Mouse (Mus musculus) MEL (cell line): ENCODE measurements around the gene Gm11549. TPM values are rescaled to one million over a fixed set of nuclear protein-coding genes. Genes with fewer than 3 reads are reported as not detected.

Source experiments
- DNase-seq: peaks from one replicate; pipeline ENCODE4 v3.0.0; 2011; ENCODE audit warnings: low read depth, low spot score
- H3K27ac ChIP-seq: 2 replicates; pipeline ENCODE4 v1.5.1; 2012; ENCODE audit warnings: low read depth, mild to moderate bottlenecking, control low read depth, low read length, moderate library complexity; ENCODE audit not compliant: control insufficient read depth
- H3K27me3 ChIP-seq, 2 experiments: fragments of 150-350 bp in 1 of 2; sonication (generic) in 1 of 2; 2 replicates each; pipeline ENCODE4 v1.6.1; 2012; ENCODE audit warnings: low read length in 2 of 2, mild to moderate bottlenecking in 2 of 2, improper control_type of control experiment in 1 of 2, moderate library complexity in 1 of 2; ENCODE audit not compliant: insufficient read depth in 2 of 2, control insufficient read depth in 1 of 2
- H3K36me3 ChIP-seq, 2 experiments: 2 replicates each; pipeline ENCODE4 v1.6.1; 2012 to 2014; ENCODE audit warnings: low read length in 2 of 2, improper control_type of control experiment in 1 of 2, inconsistent platforms in 1 of 2, mild to moderate bottlenecking in 1 of 2; ENCODE audit not compliant: insufficient read depth in 2 of 2, control insufficient read depth in 1 of 2
- H3K4me1 ChIP-seq, 2 experiments: fragments of 150-350 bp in 1 of 2; sonication (generic) in 1 of 2; 2 replicates each; pipeline ENCODE4 v1.6.1; 2012; ENCODE audit warnings: low read length in 2 of 2, improper control_type of control experiment in 1 of 2, mild to moderate bottlenecking in 1 of 2; ENCODE audit not compliant: insufficient read depth in 2 of 2, control insufficient read depth in 1 of 2
- H3K4me3 ChIP-seq, 2 experiments: fragments of 150-350 bp in 1 of 2; sonication (generic) in 1 of 2; 2 replicates each; pipeline ENCODE4 v1.5.1; 2012; ENCODE audit warnings: low read depth in 2 of 2, low read length in 2 of 2, mild to moderate bottlenecking in 2 of 2, moderate library complexity in 2 of 2, control low read depth in 1 of 2, improper control_type of control experiment in 1 of 2; ENCODE audit not compliant: control insufficient read depth in 1 of 2, insufficient read depth in 1 of 2
- H3K79me2 ChIP-seq: 2 replicates; pipeline ENCODE4 v1.6.1; 2012; ENCODE audit warnings: mild to moderate bottlenecking, low read length, moderate library complexity; ENCODE audit not compliant: control insufficient read depth, poor library complexity, insufficient read depth
- H3K9ac ChIP-seq: 2 replicates; pipeline ENCODE4 v1.6.1; 2012; ENCODE audit warnings: low read depth, mild to moderate bottlenecking, control low read depth, low read length, moderate library complexity; ENCODE audit not compliant: control insufficient read depth, poor library complexity, severe bottlenecking
- H3K9me3 ChIP-seq: fragments of 150-350 bp; sonication (generic); replicated peaks from 2 replicates; pipeline ENCODE4 v1.6.1; 2012; ENCODE audit warnings: mild to moderate bottlenecking, low read length, improper control_type of control experiment, moderate library complexity; ENCODE audit not compliant: insufficient read depth
- BHLHE40 ChIP-seq: IDR thresholded peaks from 2 replicates; pipeline ENCODE4 v1.6.1; 2012; ENCODE audit warnings: low read depth, mild to moderate bottlenecking, inconsistent platforms, low read length, improper control_type of control experiment, borderline replicate concordance
- CHD1 ChIP-seq: IDR thresholded peaks from 2 replicates; pipeline ENCODE4 v1.6.1; 2012; ENCODE audit warnings: low read depth, mild to moderate bottlenecking, inconsistent platforms, low read length, improper control_type of control experiment
- CTCF ChIP-seq, 3 experiments: IDR thresholded peaks in 2 of 3; conservative IDR thresholded peaks in 1 of 3; 2 replicates each; pipeline ENCODE4 v1.5.1; 2011 to 2012; ENCODE audit warnings: low read length in 3 of 3, low read depth in 2 of 3, mild to moderate bottlenecking in 2 of 3, improper control_type of control experiment in 1 of 3, inconsistent platforms in 1 of 3, mixed read lengths in 1 of 3, moderate library complexity in 1 of 3; ENCODE audit not compliant: control insufficient read depth in 1 of 3, insufficient read depth in 1 of 3, poor library complexity in 1 of 3, severe bottlenecking in 1 of 3
- ELF1 ChIP-seq: IDR thresholded peaks from 2 replicates; pipeline ENCODE4 v1.6.1; 2014; ENCODE audit warnings: low read depth, mild to moderate bottlenecking, inconsistent platforms, low read length, improper control_type of control experiment, moderate library complexity
- EP300 ChIP-seq, 2 experiments: IDR thresholded peaks; 2 replicates each; pipeline ENCODE4 v1.6.1; 2011; ENCODE audit warnings: improper control_type of control experiment in 2 of 2, low read length in 2 of 2, low read depth in 1 of 2, mild to moderate bottlenecking in 1 of 2
- ETS1 ChIP-seq: IDR thresholded peaks from 2 replicates; pipeline ENCODE4 v1.6.1; 2012; ENCODE audit warnings: low read depth, mild to moderate bottlenecking, inconsistent platforms, low read length, improper control_type of control experiment, moderate library complexity
- GABPA ChIP-seq: IDR thresholded peaks from 2 replicates; pipeline ENCODE4 v1.6.1; 2012; ENCODE audit warnings: low read depth, mild to moderate bottlenecking, inconsistent platforms, low read length, improper control_type of control experiment, moderate library complexity
- GATA1 ChIP-seq: IDR thresholded peaks from 2 replicates; pipeline ENCODE4 v1.6.1; 2011; ENCODE audit warnings: low read depth, low read length, improper control_type of control experiment
- JUND ChIP-seq: IDR thresholded peaks from 2 replicates; pipeline ENCODE4 v1.6.1; 2011; ENCODE audit warnings: low read depth, mild to moderate bottlenecking, improper control_type of control experiment, low read length
- KAT2A ChIP-seq: conservative IDR thresholded peaks from 2 replicates; pipeline ENCODE4 v1.6.1; 2012; ENCODE audit warnings: low read depth, low read length, improper control_type of control experiment, inconsistent platforms
- MEF2A ChIP-seq: IDR thresholded peaks from 2 replicates; pipeline ENCODE4 v1.6.1; 2014; ENCODE audit warnings: low read depth, mild to moderate bottlenecking, inconsistent platforms, low read length, improper control_type of control experiment; ENCODE audit not compliant: poor library complexity, insufficient replicate concordance, severe bottlenecking; ENCODE audit errors: extremely low read depth
- MXI1 ChIP-seq: IDR thresholded peaks from 2 replicates; pipeline ENCODE4 v1.6.1; 2011; ENCODE audit warnings: mild to moderate bottlenecking, low read depth, low read length, improper control_type of control experiment
- MYC ChIP-seq: IDR thresholded peaks from 2 replicates; pipeline ENCODE4 v1.6.1; 2011; ENCODE audit warnings: low read depth, mild to moderate bottlenecking, low read length, improper control_type of control experiment, moderate library complexity
- NELFE ChIP-seq: IDR thresholded peaks from 2 replicates; pipeline ENCODE4 v1.6.1; 2011; ENCODE audit warnings: low read depth, low read length, improper control_type of control experiment
- NRF1 ChIP-seq: IDR thresholded peaks from 2 replicates; pipeline ENCODE4 v1.6.1; 2014; ENCODE audit warnings: low read depth, mild to moderate bottlenecking, inconsistent platforms, low read length, improper control_type of control experiment, moderate library complexity; ENCODE audit not compliant: poor library complexity, insufficient read depth, severe bottlenecking
- POLR2A ChIP-seq, 2 experiments: IDR thresholded peaks; 2 replicates each; pipeline ENCODE4 v1.6.1; 2011 to 2012; ENCODE audit warnings: low read length in 2 of 2, mild to moderate bottlenecking in 2 of 2, control low read depth in 1 of 2, improper control_type of control experiment in 1 of 2, low read depth in 1 of 2, moderate library complexity in 1 of 2; ENCODE audit not compliant: control insufficient read depth in 1 of 2, insufficient read depth in 1 of 2, poor library complexity in 1 of 2
- RAD21 ChIP-seq: IDR thresholded peaks from 2 replicates; pipeline ENCODE4 v1.6.1; 2011; ENCODE audit warnings: mild to moderate bottlenecking, low read depth, low read length, improper control_type of control experiment
- SIN3A ChIP-seq: IDR thresholded peaks from 2 replicates; pipeline ENCODE4 v1.6.1; 2012; ENCODE audit warnings: low read length, improper control_type of control experiment, inconsistent platforms
- TBP ChIP-seq: IDR thresholded peaks from 2 replicates; pipeline ENCODE4 v1.8.0; 2011; ENCODE audit warnings: low read depth, low read length, improper control_type of control experiment
- UBTF ChIP-seq: IDR thresholded peaks from 2 replicates; pipeline ENCODE4 v1.6.1; 2012; ENCODE audit warnings: low read depth, mild to moderate bottlenecking, inconsistent platforms, low read length, improper control_type of control experiment, moderate library complexity, borderline replicate concordance; ENCODE audit not compliant: insufficient read depth
- USF1 ChIP-seq: IDR thresholded peaks from 2 replicates; pipeline ENCODE4 v1.6.1; 2014; ENCODE audit warnings: low read depth, mild to moderate bottlenecking, inconsistent platforms, low read length, improper control_type of control experiment, moderate library complexity
- USF2 ChIP-seq, 2 experiments: IDR thresholded peaks; 2 replicates each; pipeline ENCODE4 v1.6.1; 2011 to 2012; ENCODE audit warnings: improper control_type of control experiment in 2 of 2, low read length in 2 of 2, borderline replicate concordance in 1 of 2, inconsistent platforms in 1 of 2, low read depth in 1 of 2, mild to moderate bottlenecking in 1 of 2; ENCODE audit not compliant: insufficient read depth in 1 of 2
- ZC3H11A ChIP-seq: IDR thresholded peaks from 2 replicates; pipeline ENCODE4 v1.6.1; 2012; ENCODE audit warnings: low read depth, mild to moderate bottlenecking, inconsistent platforms, low read length, improper control_type of control experiment
- ZKSCAN1 ChIP-seq: IDR thresholded peaks from 2 replicates; pipeline ENCODE4 v1.6.1; 2012; ENCODE audit warnings: low read depth, mild to moderate bottlenecking, inconsistent platforms, low read length, improper control_type of control experiment, moderate library complexity
- ZNF384 ChIP-seq: IDR thresholded peaks from 2 replicates; pipeline ENCODE4 v1.6.1; 2012; ENCODE audit warnings: low read depth, mild to moderate bottlenecking, inconsistent platforms, low read length, improper control_type of control experiment
- polyA plus RNA-seq, 2 experiments: library from polyadenylated mRNA; stranded (reverse) in 1 of 2; unstranded in 1 of 2; fragments of >175 nt in 1 of 2; fragments of >200 nt in 1 of 2; gene quantifications; 2 replicates each; pipeline versions ENCODE4 v1.2.1 to v1.2.4; 2012; ENCODE audit warnings: low replicate concordance in 2 of 2, low read depth in 1 of 2; ENCODE audit not compliant: insufficient read length in 2 of 2, insufficient read depth in 1 of 2, missing spikeins in 1 of 2
- total RNA-seq: library from RNA; depleted of rRNA; stranded (reverse); fragments of 300-350 nt; gene quantifications from 2 replicates; pipeline ENCODE4 v1.2.3, GENCODE M21; 2012

Gene Gm11549
- total and polyA plus RNA-seq, 3 experiments = not detected

DNA sequence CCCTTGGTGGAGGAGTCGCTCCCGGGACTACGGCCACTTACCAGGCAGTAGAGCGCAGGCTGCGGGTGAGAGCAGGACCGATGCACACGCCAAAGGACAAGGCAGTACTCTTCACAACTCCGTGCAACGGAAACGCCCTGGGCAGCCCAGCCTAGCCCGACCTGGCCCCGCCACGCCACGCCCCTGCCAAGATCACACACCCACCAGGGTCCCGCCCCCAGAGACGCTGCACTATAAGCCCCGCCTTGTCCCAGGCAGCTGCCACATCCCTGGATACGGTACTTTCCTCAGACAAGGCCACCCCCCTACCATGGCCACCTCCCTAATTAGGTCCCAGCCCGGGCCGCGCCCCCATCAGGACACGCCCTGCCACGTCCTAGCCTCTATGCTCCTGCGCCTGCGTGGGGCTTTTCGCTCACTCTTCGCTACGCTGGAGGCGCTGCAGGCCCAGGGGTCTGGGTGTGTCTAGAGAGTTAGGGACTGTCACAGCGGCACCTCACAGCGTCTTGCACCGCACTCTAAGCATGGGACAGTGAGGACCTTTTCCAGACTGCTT, 46.0 kb downstream of the Gm11549 start, which contains the start of the genes Anxa5 and 1810062G17Rik (continued):
- TF ChIP-seq GABPA (no peak), SIN3A (peak; percentile 69), ETS1 (peak; percentile 16), EP300 (IDR thresholded peaks at IDR 0.05; ENCODE audit: low read depth in 1 of 2, low read length in 2 of 2) (no peak), ZNF384 (no peak), MXI1 (peak; percentile 71; the same call in 1 of the 2 replicates), ZKSCAN1 (no peak), USF1 (0 out of 2 replicates have a peak, but pooled peaks have one; percentile 16), GATA1 (no peak), NRF1 (peak; percentile 100), KAT2A (no peak; the same call in 1 of the 2 replicates), CTCF (IDR thresholded peaks at IDR 0.05 in 2 of 3, conservative IDR thresholded peaks at IDR 0.05 in 1 of 3; ENCODE audit: control insufficient read depth in 1 of 3, insufficient read depth in 1 of 3, low read depth in 2 of 3, low read length in 3 of 3, poor library complexity in 1 of 3, severe bottlenecking in 1 of 3) (peak in 2 of 3 experiments; percentile 26 to 33; a peak in 2 of 6 replicates), ZC3H11A (no peak), TBP (0 out of 2 replicates have a peak, but pooled peaks have one; percentile 13)

DNA sequence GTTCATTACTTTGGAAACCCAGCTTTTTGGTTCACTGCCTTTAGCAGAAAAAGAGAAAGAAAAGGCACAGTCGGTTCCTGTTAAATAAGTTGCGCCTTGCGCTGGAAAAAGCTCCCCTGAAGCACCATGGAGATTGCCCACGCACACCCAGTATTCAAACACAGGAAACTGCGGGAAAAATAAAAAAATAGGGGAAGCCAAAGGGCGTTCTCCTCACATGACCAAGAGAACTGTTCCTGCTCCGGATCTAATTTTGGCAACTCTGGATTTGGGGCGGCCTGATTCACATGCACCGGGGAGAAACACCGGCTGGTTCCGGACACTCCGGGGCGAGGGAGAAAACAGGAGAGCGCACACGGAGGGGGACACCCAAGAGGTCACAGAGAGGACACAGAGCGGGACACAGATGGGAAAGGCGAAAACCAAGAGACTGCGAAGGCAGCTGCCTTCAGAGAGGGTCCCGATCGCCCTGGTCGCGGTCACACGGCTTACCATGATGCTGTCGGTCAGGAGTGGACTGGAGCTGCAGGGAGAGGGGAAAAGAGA, 46.6 kb downstream of the Gm11549 start:
- DNase-seq = peak; percentile 72
- no peaks in the 10 kb centered on the region for H3K9me3 ChIP-seq
- H3K27ac ChIP-seq = peak overlapping the region; percentile 54
- peaks cover 0 to 17% of the 10 kb centered on the region in 2 experiments; a peak in 2 of 4 replicates for H3K36me3 ChIP-seq
- peak overlapping the region; percentile 69 for H3K9ac ChIP-seq
- peaks cover 7 to 15% of the 10 kb centered on the region in 2 experiments for H3K4me1 ChIP-seq
- H3K79me2 ChIP-seq = no peaks in the 10 kb centered on the region; the same call in 1 of the 2 replicates
- H3K4me3 ChIP-seq = peak overlapping the region; percentile 74 to 97
- no peaks in the 10 kb centered on the region for H3K27me3 ChIP-seq
- peak; percentile 12 to 37; a peak in 3 of 4 replicates for TF ChIP-seq EP300 (IDR thresholded peaks at IDR 0.05; ENCODE audit: low read depth in 1 of 2, low read length in 2 of 2)
- peak; percentile 84 for TF ChIP-seq USF1
- TF ChIP-seq KAT2A = no peak; the same call in 1 of the 2 replicates
- TF ChIP-seq MYC = 0 out of 2 replicates have a peak, but pooled peaks have one; percentile 13
- TF ChIP-seq RAD21 = no peak
- peak; percentile 41; the same call in 1 of the 2 replicates for TF ChIP-seq ELF1
- TF ChIP-seq TBP = 0 out of 2 replicates have a peak, but pooled peaks have one; percentile 0
- peak; percentile 61 for TF ChIP-seq ETS1
- TF ChIP-seq BHLHE40 = peak; percentile 86
- TF ChIP-seq MXI1 = peak; percentile 57
- TF ChIP-seq SIN3A = peak; percentile 44
- no peak for TF ChIP-seq MEF2A
- 0 out of 4 replicates have a peak, but pooled peaks of 1 of the 2 experiments have one; percentile 39 for TF ChIP-seq USF2 (IDR thresholded peaks at IDR 0.05; ENCODE audit: borderline replicate concordance in 1 of 2, insufficient read depth in 1 of 2, low read depth in 1 of 2, low read length in 2 of 2)
- no peak for TF ChIP-seq UBTF
- no peak for TF ChIP-seq JUND
- TF ChIP-seq NRF1 = peak; percentile 47; the same call in 1 of the 2 replicates
- no peak for TF ChIP-seq CHD1
- TF ChIP-seq POLR2A (IDR thresholded peaks at IDR 0.05; ENCODE audit: control insufficient read depth in 1 of 2, insufficient read depth in 1 of 2, low read depth in 1 of 2, low read length in 2 of 2, poor library complexity in 1 of 2) = no peak
- TF ChIP-seq ZKSCAN1 = no peak
- peak; percentile 82 for TF ChIP-seq ZNF384
- TF ChIP-seq NELFE = 0 out of 2 replicates have a peak, but pooled peaks have one; percentile 0
